Mouse (Mus musculus) G1E (cell line): Measurements from ENCODE around the gene Cox7a2.

Source experiments
- CTCF ChIP-seq: IDR thresholded peaks from 2 replicates; pipeline ENCODE4 v1.5.1; 2012; ENCODE audit warnings: low read depth, low read length, inconsistent platforms, mixed read lengths
- POLR2AphosphoS5 ChIP-seq: IDR thresholded peaks from 2 replicates; pipeline ENCODE4 v1.6.1; 2012; ENCODE audit warnings: low read depth, low read length, inconsistent platforms; ENCODE audit not compliant: insufficient replicate concordance
- TAL1 ChIP-seq: conservative IDR thresholded peaks from 2 replicates; pipeline ENCODE4 v1.6.1; 2012; ENCODE audit warnings: low read depth, low read length, inconsistent platforms, mixed read lengths

GRCm38 (mm10) chr9:79730301-79730700, 29.4 kb downstream of the Cox7a2 start:
- TF ChIP-seq CTCF (no peak), TAL1 (no peak), POLR2AphosphoS5 (no peak)
